20 mouse cellular contexts compared by ENCODE assay signal in genomic region chr16:65823721-65824120, GRCm38 (mm10). TPM values are rescaled to one million over a fixed set of nuclear protein-coding genes. Genes with fewer than 3 reads are reported as not detected.
DNase-seq lines count a peak whose midpoint lies in the region; ATAC-seq and TF ChIP-seq lines count a peak whose summit lies in the region.
"Had no signal": no experiment of that assay in that cellular context is flagged by ENCODE, and none has a peak within 500 bp of the region (broad histone marks: within the 10 kb centered on the region; RNA-seq: fewer than 3 reads in every experiment).

No protein-coding gene starts in this region.

- no peak overlapping the region for H3K4me3 ChIP-seq in kidney, postnatal 0 days (replicated peaks; ENCODE audit: low read depth, low read length)
- H3K4me3 ChIP-seq in kidney, embryonic 16.5 days (ENCODE audit: low read length), result no peak overlapping the region
- H3K4me3 ChIP-seq: forebrain, embryonic 13.5 days; heart, adult 2 months; hindbrain, embryonic 10.5 days; intestine, embryonic 15.5 days had no signal

- 66% methylated on average over 6 of the region's 6 CpGs for WGBS in kidney, postnatal 0 days
- WGBS in kidney, embryonic 16.5 days, result 55% methylated on average over 6 of the region's 6 CpGs

- TF ChIP-seq CTCF in kidney, postnatal 0 days (IDR thresholded peaks at IDR 0.05; ENCODE audit: low read depth), result no peak

- no peaks in the 10 kb centered on the region for H3K36me3 ChIP-seq in kidney, postnatal 0 days (ENCODE audit: insufficient read depth, low read length)
- no peaks in the 10 kb centered on the region for H3K36me3 ChIP-seq in kidney, embryonic 16.5 days (ENCODE audit: insufficient read depth, low read length)
- H3K36me3 ChIP-seq: hindbrain, embryonic 10.5 days; intestine, embryonic 15.5 days had no signal

- H3K9me3 ChIP-seq in kidney, postnatal 0 days (replicated peaks; ENCODE audit: low read length), result no peaks in the 10 kb centered on the region
- no peaks in the 10 kb centered on the region for H3K9me3 ChIP-seq in kidney, embryonic 16.5 days (ENCODE audit: low read length)
- H3K9me3 ChIP-seq: forebrain, embryonic 13.5 days; hindbrain, embryonic 10.5 days; intestine, embryonic 15.5 days had no signal

- peak; percentile 88 for DNase-seq in heart, adult 11 months
- no peak for DNase-seq in heart, postnatal 25 days (ENCODE audit: low spot score)
- DNase-seq in kidney, postnatal 0 days (ENCODE audit: low spot score), result peak; percentile 68
- DNase-seq in NIH3T3 (ENCODE audit: low read depth), result peak; percentile 53
- DNase-seq in fibroblast of lung, adult 2 months (ENCODE audit: low read depth), result peak; percentile 69
- DNase-seq in lung, postnatal 25 days (ENCODE audit: low spot score), result no peak
- DNase-seq in right cerebral cortex, postnatal 25 days, result no peak
- DNase-seq: adrenal gland, adult 2 months; adrenal gland, postnatal 25 days; cerebellum, adult 2 months; cerebellum, postnatal 10 days; forebrain, postnatal 0 days; heart, adult 2 months; kidney, adult 8-10 months had no signal

- no peak overlapping the region for H3K9ac ChIP-seq in kidney, postnatal 0 days (ENCODE audit: low read depth, low read length)
- no peak overlapping the region for H3K9ac ChIP-seq in kidney, embryonic 16.5 days (replicated peaks; ENCODE audit: low read length)
- H3K9ac ChIP-seq: forebrain, embryonic 13.5 days; forebrain, postnatal 0 days; hindbrain, embryonic 14.5 days; intestine, embryonic 15.5 days had no signal

- no peak for ATAC-seq in kidney, postnatal 0 days (replicated peaks; ENCODE audit: low FRiP score, low read depth)
- ATAC-seq in kidney, embryonic 16.5 days (ENCODE audit: low FRiP score, low TSS enrichment), result no peak
- ATAC-seq: activated CD4-positive, CD25-positive, alpha-beta regulatory T cell, adult 4 months; forebrain, embryonic 13.5 days; forebrain, postnatal 0 days; intestine, embryonic 15.5 days had no signal

- H3K27ac ChIP-seq in kidney, postnatal 0 days, result no peak overlapping the region
- H3K27ac ChIP-seq in kidney, embryonic 16.5 days (ENCODE audit: low read length), result no peak overlapping the region
- H3K27ac ChIP-seq: forebrain, embryonic 13.5 days; heart, adult 2 months; hindbrain, embryonic 10.5 days; hindbrain, embryonic 14.5 days; intestine, embryonic 15.5 days had no signal

- intact Hi-C loops in heart, postnatal 25 days (cut with DNase I), result no loop called here

- H3K27me3 ChIP-seq in kidney, postnatal 0 days (ENCODE audit: insufficient read depth, low read length), result no peaks in the 10 kb centered on the region
- H3K27me3 ChIP-seq in kidney, embryonic 16.5 days (ENCODE audit: insufficient read depth, low read length), result no peaks in the 10 kb centered on the region
- H3K27me3 ChIP-seq: forebrain, embryonic 13.5 days; intestine, embryonic 15.5 days had no signal

- no peaks in the 10 kb centered on the region for H3K4me1 ChIP-seq in kidney, postnatal 0 days (replicated peaks; ENCODE audit: insufficient read depth, low read length)
- no peaks in the 10 kb centered on the region for H3K4me1 ChIP-seq in kidney, embryonic 16.5 days (ENCODE audit: insufficient read depth, low read length)
- H3K4me1 ChIP-seq: forebrain, embryonic 13.5 days; hindbrain, embryonic 10.5 days; intestine, embryonic 15.5 days had no signal

- no peak overlapping the region for H3K4me2 ChIP-seq in kidney, postnatal 0 days (ENCODE audit: low read length)
- no peak overlapping the region for H3K4me2 ChIP-seq in kidney, embryonic 16.5 days (replicated peaks; ENCODE audit: low read depth, low read length)
- H3K4me2 ChIP-seq: forebrain, embryonic 13.5 days; hindbrain, embryonic 14.5 days; intestine, embryonic 15.5 days had no signal

RNA-seq across cellular contexts. Expression of gene Vgll3, which starts 8.7 kb away (rescaled TPM):
- 1 to 10 TPM; 3.5 to 6.0 TPM for total RNA-seq in heart, postnatal 25 days (2021)
- polyA plus RNA-seq in kidney, postnatal 0 days (2015; fragmentation: Nextera tagmentation; extraction: Ambion mirVana), result 2.1 and 2.8 TPM in 2 replicates
- 2.6 and 3.0 TPM in 2 replicates for polyA plus RNA-seq in kidney, embryonic 16.5 days (2015; fragmentation: Nextera tagmentation; extraction: Ambion mirVana)
- polyA plus RNA-seq: activated CD4-positive, CD25-positive, alpha-beta regulatory T cell, adult 4 months had no signal

Comparison
In these comparisons a context has a peak if more than half of its experiments do, and no peak if none do; other contexts are left out.
1. DNase-seq: peak in heart, adult 11 months (single experiment), kidney, postnatal 0 days (single experiment), NIH3T3 (single experiment) and fibroblast of lung, adult 2 months (single experiment); none in heart, postnatal 25 days (single experiment), lung, postnatal 25 days (single experiment) and right cerebral cortex, postnatal 25 days (single experiment).